Mouse (Mus musculus) brain, embryonic 14.5 days (tissue): ENCODE results near the gene Sh2d5.

Experiments
- CTCF ChIP-seq: fragments of 200-500 bp; IDR thresholded peaks from 2 replicates; pipeline ENCODE4 v1.5.1; 2012; ENCODE audit warnings: inconsistent platforms, mild to moderate bottlenecking, moderate library complexity, borderline replicate concordance; ENCODE audit not compliant: insufficient read depth, insufficient read length; ENCODE audit errors: extremely low read depth
- POLR2A ChIP-seq: fragments of 200-500 bp; IDR thresholded peaks from 2 replicates; pipeline ENCODE4 v1.6.1; 2012; ENCODE audit warnings: mild to moderate bottlenecking, inconsistent platforms, borderline replicate concordance; ENCODE audit not compliant: poor library complexity, insufficient read depth, insufficient read length, severe bottlenecking; ENCODE audit errors: extremely low read depth

GRCm38 (mm10) chr4:138220761-138221160 is 29.4 kb upstream of the Sh2d5 start:
- TF ChIP-seq POLR2A (no peak), CTCF (no peak)
